ENCODE assay signal across 10 mouse cellular contexts in the genomic region with DNA sequence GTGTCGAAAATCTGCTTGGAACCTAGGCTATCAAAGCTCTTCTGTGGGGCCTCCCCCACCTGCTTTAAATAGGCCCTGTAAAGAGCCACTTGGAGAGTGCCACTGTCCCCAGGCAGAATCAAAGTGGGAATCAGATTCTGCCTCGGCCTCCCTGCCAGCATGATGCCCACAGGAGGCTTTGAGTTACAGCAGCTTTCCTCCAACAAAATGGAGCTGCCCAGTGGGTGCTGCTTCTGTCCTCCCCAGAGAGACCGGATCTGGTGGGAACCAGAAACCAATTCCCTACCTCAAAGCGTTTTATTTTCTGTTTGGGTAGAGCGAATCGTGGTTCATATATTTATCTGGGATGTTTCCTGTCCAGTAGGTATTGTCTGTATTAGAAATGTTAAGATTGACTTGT. TPM values are rescaled to one million over a fixed set of nuclear protein-coding genes. Genes with fewer than 3 reads are reported as not detected.
DNase-seq lines count a peak whose midpoint lies in the region; ATAC-seq lines count a peak whose summit lies in the region.
"Had no signal": no experiment of that assay in that cellular context is flagged by ENCODE, and none has a peak within 500 bp of the region (broad histone marks: within the 10 kb centered on the region; RNA-seq: fewer than 3 reads in every experiment).

No protein-coding gene starts in this region.

- intact Hi-C loops in heart, postnatal 36 days (cut with DNase I): loop anchor here (1.0 to 10.0 kb wide), 5 partner anchors 366 to 811 kb away; a partner anchor contains a TSS

- no peak for ATAC-seq in heart, embryonic 13.5 days (ENCODE audit: extremely low read depth, insufficient number of reproducible peaks, low FRiP score, low TSS enrichment)
- ATAC-seq in embryonic facial prominence, embryonic 14.5 days (ENCODE audit: low read depth): peak; percentile 27; the same call in 1 of the 2 replicates
- no peak for ATAC-seq in hindbrain, embryonic 14.5 days (ENCODE audit: low FRiP score)
- ATAC-seq in neural tube, embryonic 12.5 days (ENCODE audit: low FRiP score, low read depth): peak; percentile 18; the same call in 1 of the 2 replicates
- ATAC-seq in heart, embryonic 12.5 days (ENCODE audit: insufficient number of reproducible peaks, low FRiP score): no peak

- 0 out of 2 replicates have a peak overlapping the region, but pooled peaks have one; percentile 15 for H3K9ac ChIP-seq in heart, embryonic 13.5 days
- no peak overlapping the region for H3K9ac ChIP-seq in embryonic facial prominence, embryonic 14.5 days (ENCODE audit: low read depth, low read length)
- H3K9ac ChIP-seq in hindbrain, embryonic 14.5 days: peak overlapping the region; percentile 34
- H3K9ac ChIP-seq in neural tube, embryonic 12.5 days: no peak overlapping the region
- no peak overlapping the region for H3K9ac ChIP-seq in heart, embryonic 12.5 days

- H3K36me3 ChIP-seq in heart, embryonic 13.5 days: no peaks in the 10 kb centered on the region
- no peaks in the 10 kb centered on the region for H3K36me3 ChIP-seq in embryonic facial prominence, embryonic 14.5 days (ENCODE audit: control insufficient read depth, insufficient read depth, low read length)
- no peaks in the 10 kb centered on the region for H3K36me3 ChIP-seq in hindbrain, embryonic 14.5 days (replicated peaks; ENCODE audit: control insufficient read depth, insufficient read depth)
- no peaks in the 10 kb centered on the region for H3K36me3 ChIP-seq in neural tube, embryonic 12.5 days
- H3K36me3 ChIP-seq in heart, embryonic 12.5 days: no peaks in the 10 kb centered on the region

- H3K27ac ChIP-seq in heart, embryonic 13.5 days (replicated peaks): no peak overlapping the region
- H3K27ac ChIP-seq in embryonic facial prominence, embryonic 14.5 days (replicated peaks; ENCODE audit: low read depth, low read length): no peak overlapping the region
- peak overlapping the region; percentile 64 for H3K27ac ChIP-seq in hindbrain, embryonic 14.5 days
- H3K27ac ChIP-seq in neural tube, embryonic 12.5 days: no peak overlapping the region
- H3K27ac ChIP-seq in heart, embryonic 12.5 days (ENCODE audit: poor library complexity, severe bottlenecking): no peak overlapping the region
- H3K27ac ChIP-seq: heart, adult 2 months had no signal

- no peak for DNase-seq in heart, postnatal 36 days
- no peak for DNase-seq in embryonic facial prominence, embryonic 14.5 days (ENCODE audit: low spot score)
- no peak for DNase-seq in hindbrain, embryonic 14.5 days (ENCODE audit: low spot score)
- no peak for DNase-seq in urinary bladder, adult 2 months (ENCODE audit: low spot score)
- DNase-seq in layer of hippocampus, adult 8-10 months (ENCODE audit: low spot score in 2 of 2): no peak

- no peak overlapping the region for H3K4me3 ChIP-seq in heart, embryonic 13.5 days
- H3K4me3 ChIP-seq in embryonic facial prominence, embryonic 14.5 days (ENCODE audit: low read depth, low read length): no peak overlapping the region
- no peak overlapping the region for H3K4me3 ChIP-seq in hindbrain, embryonic 14.5 days (replicated peaks; ENCODE audit: low read length)
- no peak overlapping the region for H3K4me3 ChIP-seq in neural tube, embryonic 12.5 days
- no peak overlapping the region for H3K4me3 ChIP-seq in heart, embryonic 12.5 days
- H3K4me3 ChIP-seq: heart, adult 2 months had no signal

- H3K9me3 ChIP-seq in heart, embryonic 13.5 days: no peaks in the 10 kb centered on the region
- H3K9me3 ChIP-seq in embryonic facial prominence, embryonic 14.5 days (ENCODE audit: control insufficient read depth, low read length): no peaks in the 10 kb centered on the region
- H3K9me3 ChIP-seq in hindbrain, embryonic 14.5 days (ENCODE audit: control insufficient read depth, low read length): no peaks in the 10 kb centered on the region
- no peaks in the 10 kb centered on the region for H3K9me3 ChIP-seq in neural tube, embryonic 12.5 days
- no peaks in the 10 kb centered on the region for H3K9me3 ChIP-seq in heart, embryonic 12.5 days (replicated peaks)

- no peak overlapping the region for H3K4me2 ChIP-seq in heart, embryonic 13.5 days
- no peak overlapping the region for H3K4me2 ChIP-seq in embryonic facial prominence, embryonic 14.5 days (ENCODE audit: low read depth, low read length)
- no peak overlapping the region for H3K4me2 ChIP-seq in hindbrain, embryonic 14.5 days (replicated peaks)
- H3K4me2 ChIP-seq in neural tube, embryonic 12.5 days (replicated peaks): no peak overlapping the region
- H3K4me2 ChIP-seq in heart, embryonic 12.5 days: no peak overlapping the region

- H3K27me3 ChIP-seq in heart, embryonic 13.5 days (replicated peaks): no peaks in the 10 kb centered on the region
- no peaks in the 10 kb centered on the region for H3K27me3 ChIP-seq in embryonic facial prominence, embryonic 14.5 days (replicated peaks; ENCODE audit: control insufficient read depth, insufficient read depth, low read length)
- H3K27me3 ChIP-seq in hindbrain, embryonic 14.5 days (ENCODE audit: control insufficient read depth, insufficient read depth, low read length): 0 out of 2 replicates have a peak, but pooled peaks cover 11% of the 10 kb centered on the region
- H3K27me3 ChIP-seq in neural tube, embryonic 12.5 days (replicated peaks): peaks cover 4% of the 10 kb centered on the region; the same call in 1 of the 2 replicates
- no peaks in the 10 kb centered on the region for H3K27me3 ChIP-seq in heart, embryonic 12.5 days (replicated peaks)
- H3K27me3 ChIP-seq: Patski had no signal

- peaks cover 29% of the 10 kb centered on the region for H3K4me1 ChIP-seq in heart, embryonic 13.5 days
- H3K4me1 ChIP-seq in embryonic facial prominence, embryonic 14.5 days (ENCODE audit: control insufficient read depth, insufficient read depth, low read length): peaks cover 4% of the 10 kb centered on the region; the same call in 1 of the 2 replicates
- H3K4me1 ChIP-seq in hindbrain, embryonic 14.5 days (replicated peaks; ENCODE audit: control insufficient read depth, insufficient read depth, low read length): 0 out of 2 replicates have a peak, but pooled peaks cover 15% of the 10 kb centered on the region
- peaks cover 15% of the 10 kb centered on the region for H3K4me1 ChIP-seq in neural tube, embryonic 12.5 days
- H3K4me1 ChIP-seq in heart, embryonic 12.5 days (replicated peaks): peaks cover 24% of the 10 kb centered on the region

- 50% methylated on average over 6 of the region's 6 CpGs for WGBS in heart, embryonic 13.5 days
- 52% methylated on average over 6 of the region's 6 CpGs for WGBS in embryonic facial prominence, embryonic 14.5 days
- WGBS in hindbrain, embryonic 14.5 days: 50% methylated on average over 6 of the region's 6 CpGs
- 36% methylated on average over 6 of the region's 6 CpGs for WGBS in neural tube, embryonic 12.5 days
- WGBS in heart, embryonic 12.5 days: 52% methylated on average over 6 of the region's 6 CpGs

RNA-seq across cellular contexts. Expression of a gene that starts 37.9 kb away (rescaled TPM):
- polyA plus RNA-seq in heart, embryonic 13.5 days (2015; fragmentation: Nextera tagmentation; extraction: Ambion mirVana): 13.8 and 14.7 TPM in 2 replicates
- 10 to 100 TPM; 23.2 to 25.1 TPM for total RNA-seq in heart, postnatal 36 days (2021)
- 11.6 and 15.2 TPM in 2 replicates for polyA plus RNA-seq in embryonic facial prominence, embryonic 14.5 days (2014; fragmentation: Nextera tagmentation; extraction: Ambion mirVana)
- 8.6 and 10.6 TPM in 2 replicates for polyA plus RNA-seq in hindbrain, embryonic 14.5 days (2014; fragmentation: Nextera tagmentation; extraction: Ambion mirVana)
- 4.9 and 5.5 TPM in 2 replicates for polyA plus RNA-seq in neural tube, embryonic 12.5 days (2016; fragmentation: Nextera tagmentation; extraction: Ambion mirVana)
- 11.5 and 12.3 TPM in 2 replicates for polyA plus RNA-seq in heart, embryonic 12.5 days (2016; fragmentation: Nextera tagmentation; extraction: Ambion mirVana)
- 42.3 and 43.4 TPM in 2 replicates for polyA plus RNA-seq in urinary bladder, adult 2 months (2012; rRNA removed)
- total RNA-seq in layer of hippocampus, adult 8-10 months (2022): 10 to 100 TPM; 44.2 to 47.8 (median 45.5) TPM

Comparison
In these comparisons a context has a peak if more than half of its experiments do, and no peak if none do; other contexts are left out.
1. H3K9ac ChIP-seq: peak in heart, embryonic 13.5 days (single experiment) and hindbrain, embryonic 14.5 days (single experiment); none in embryonic facial prominence, embryonic 14.5 days (single experiment), neural tube, embryonic 12.5 days (single experiment) and heart, embryonic 12.5 days (single experiment).
2. ATAC-seq: peak in embryonic facial prominence, embryonic 14.5 days (single experiment) and neural tube, embryonic 12.5 days (single experiment); none in heart, embryonic 13.5 days (single experiment), hindbrain, embryonic 14.5 days (single experiment) and heart, embryonic 12.5 days (single experiment).